Mouse (Mus musculus): ENCODE data around the gene Fmo3.

Gene Fmo3

GRCm38 (mm10) chr1:162984428-162984827, at the start of gene Fmo3:
Gene Fmo3, minus strand, starts transcription at chr1:162984528.
- no peak for DNase-seq

- no peak for DNase-seq
Observed at GRCm38 (mm10) chr1:163023075-163023474, 38.7 kb upstream of the Fmo3 start.

GRCm38 (mm10) chr1:163009220-163009619, 24.9 kb upstream of the Fmo3 start:
- no peak for DNase-seq

GRCm38 (mm10) chr1:163003496-163003895, 19.2 kb upstream of the Fmo3 start:
- DNase-seq, result no peak

GRCm38 (mm10) chr1:163001271-163001829, 17.0 kb upstream of the Fmo3 start:
- DNase-seq, result no peak

- no peak for DNase-seq
Observed at GRCm38 (mm10) chr1:162987546-162987945, 3.2 kb upstream of the Fmo3 start.

- no peak for DNase-seq
Observed at GRCm38 (mm10) chr1:162986777-162987176, 2.4 kb upstream of the Fmo3 start.

GRCm38 (mm10) chr1:162986121-162986748, 1.9 kb upstream of the Fmo3 start:
- DNase-seq, result no peak

- DNase-seq, result no peak
Observed at GRCm38 (mm10) chr1:162963556-162963955, 20.8 kb downstream of the Fmo3 start.

- no peak for DNase-seq
Observed at GRCm38 (mm10) chr1:162957422-162957821, 26.9 kb downstream of the Fmo3 start.

- no peak for DNase-seq
Observed at GRCm38 (mm10) chr1:162953079-162953478, 31.2 kb downstream of the Fmo3 start.

GRCm38 (mm10) chr1:162949763-162950162, 34.6 kb downstream of the Fmo3 start:
- DNase-seq, result no peak

- DNase-seq, result no peak
Observed at GRCm38 (mm10) chr1:162947934-162948333, 36.4 kb downstream of the Fmo3 start.

GRCm38 (mm10) chr1:162946837-162947558, 37.3 kb downstream of the Fmo3 start:
- no peak for DNase-seq

- DNase-seq, result no peak
Observed at GRCm38 (mm10) chr1:162943700-162944099, 40.6 kb downstream of the Fmo3 start.

GRCm38 (mm10) chr1:162938696-162939351, 45.5 kb downstream of the Fmo3 start:
- DNase-seq, result no peak

- DNase-seq, result no peak
Observed at GRCm38 (mm10) chr1:162937970-162938695, 46.2 kb downstream of the Fmo3 start.

GRCm38 (mm10) chr1:162937415-162937814, 46.9 kb downstream of the Fmo3 start, which contains the start of gene Fmo6:
Gene Fmo6, minus strand, starts transcription at chr1:162937515.
- no peak for DNase-seq

GRCm38 (mm10) chr1:162934374-162935012, 49.8 kb downstream of the Fmo3 start:
- DNase-seq, result no peak

GRCm38 (mm10) chr1:162932386-162932785, 51.9 kb downstream of the Fmo3 start:
- no peak for DNase-seq

- no peak for DNase-seq
Observed at GRCm38 (mm10) chr1:162931880-162932279, 52.4 kb downstream of the Fmo3 start.

GRCm38 (mm10) chr1:162931310-162931875, 52.9 kb downstream of the Fmo3 start:
- DNase-seq, result no peak
